Mouse (Mus musculus) ES-E14 (cell line): Measurements from ENCODE around the gene E130308A19Rik. TPM values are rescaled to one million over a fixed set of nuclear protein-coding genes. Genes with fewer than 3 reads are reported as not detected.

ENCODE experiments used
- DNase-seq: peaks from one replicate; pipeline ENCODE4 v3.0.0-alpha.2; 2013; ENCODE audit warnings: low read depth, low spot score
- H3K27ac ChIP-seq: 2 replicates; pipeline ENCODE4 v1.5.1; 2012; ENCODE audit warnings: low read depth, mild to moderate bottlenecking, low read length, moderate library complexity, mixed read lengths; ENCODE audit not compliant: poor library complexity, insufficient read depth, severe bottlenecking
- H3K36me3 ChIP-seq: 2 replicates; pipeline ENCODE4 v1.6.1; 2012; ENCODE audit warnings: mild to moderate bottlenecking, low read length, moderate library complexity, mixed read lengths; ENCODE audit not compliant: control insufficient read depth, poor library complexity, insufficient read depth, severe bottlenecking
- H3K4me1 ChIP-seq, 2 experiments: fragments of 150-350 bp in 1 of 2; sonication (generic) in 1 of 2; 2 replicates each; pipeline ENCODE4 v1.6.1; 2012; ENCODE audit warnings: low read length in 2 of 2, mild to moderate bottlenecking in 1 of 2, mixed read lengths in 1 of 2; ENCODE audit not compliant: control insufficient read depth in 2 of 2, insufficient read depth in 2 of 2, poor library complexity in 1 of 2
- H3K4me3 ChIP-seq, 2 experiments: fragments of 150-350 bp in 1 of 2; sonication (generic) in 1 of 2; 2 replicates each; pipeline ENCODE4 v1.5.1; 2012; ENCODE audit warnings: low read length in 2 of 2, low read depth in 1 of 2, mild to moderate bottlenecking in 1 of 2, mixed read lengths in 1 of 2; ENCODE audit not compliant: insufficient read depth in 1 of 2, poor library complexity in 1 of 2, severe bottlenecking in 1 of 2
- H3K9ac ChIP-seq: 2 replicates; pipeline ENCODE4 v1.6.1; 2012; ENCODE audit warnings: low read depth, mild to moderate bottlenecking, low read length, mixed read lengths; ENCODE audit not compliant: poor library complexity, insufficient read depth, severe bottlenecking
- H3K9me3 ChIP-seq: fragments of 150-350 bp; sonication (generic); 2 replicates; pipeline ENCODE4 v1.6.1; 2012; ENCODE audit warnings: low read depth, mild to moderate bottlenecking, low read length; ENCODE audit not compliant: control insufficient read depth, insufficient read depth
- CHD2 ChIP-seq: IDR thresholded peaks from 2 replicates; pipeline ENCODE4 v1.6.1; 2014; ENCODE audit warnings: mild to moderate bottlenecking, low read depth, low read length, inconsistent platforms
- HCFC1 ChIP-seq: IDR thresholded peaks from 2 replicates; pipeline ENCODE4 v1.6.1; 2012; ENCODE audit warnings: low read length, inconsistent platforms, borderline replicate concordance; ENCODE audit not compliant: insufficient read depth
- MAFK ChIP-seq: IDR thresholded peaks from 2 replicates; pipeline ENCODE4 v1.6.1; 2014; ENCODE audit warnings: mild to moderate bottlenecking, low read depth, low read length, inconsistent platforms; ENCODE audit not compliant: insufficient read depth
- ZC3H11A ChIP-seq: IDR thresholded peaks from 2 replicates; pipeline ENCODE4 v1.6.1; 2012; ENCODE audit warnings: low read depth, mild to moderate bottlenecking, inconsistent platforms, low read length, borderline replicate concordance
- ZNF384 ChIP-seq: IDR thresholded peaks from 2 replicates; pipeline ENCODE4 v1.6.1; 2012; ENCODE audit warnings: low read depth, low read length, inconsistent platforms
- in situ Hi-C, 2 experiments: fragments of 600-800 bp; cut with MboI; formaldehyde crosslinking; loops; one replicate each; pipeline ENCODE4 v1.15.1; 2025; ENCODE audit warnings: low sequenced_read_pairs in 2 of 2, inconsistent platforms in 1 of 2; ENCODE audit not compliant: unreplicated experiment in 2 of 2
- total RNA-seq: library from RNA; depleted of rRNA; stranded (reverse); fragments of 300-350 nt; gene quantifications from 2 replicates; pipeline ENCODE4 v1.2.3, GENCODE M21; 2012

The E130308A19Rik gene
- total RNA-seq, 1 experiment, result 14.9 TPM

DNA sequence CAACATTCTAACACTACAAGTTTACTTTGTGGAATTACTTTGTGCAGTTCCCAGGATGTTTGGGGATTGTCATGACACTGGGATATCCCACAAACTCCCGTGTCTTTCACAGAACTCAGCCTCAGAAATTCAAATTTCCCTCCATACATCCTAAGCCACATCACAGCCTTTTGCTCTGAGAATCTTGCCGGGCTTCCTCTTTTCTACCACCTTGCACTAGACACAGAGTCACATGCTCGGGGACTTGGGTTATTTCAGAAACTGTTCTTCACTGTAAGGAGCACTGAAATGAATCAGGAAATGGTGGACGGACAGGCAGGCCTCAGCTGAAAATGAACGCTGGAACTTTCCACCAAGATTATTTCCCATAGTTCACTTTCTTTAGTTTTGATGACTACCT, 177.3 kb downstream of the E130308A19Rik start:
- H3K4me3 ChIP-seq, result no peak overlapping the region
- no peak for TF ChIP-seq CHD2
- no peak for TF ChIP-seq ZNF384
- TF ChIP-seq ZC3H11A, result no peak
- TF ChIP-seq HCFC1, result no peak
- no peak for TF ChIP-seq MAFK
- no peak overlapping the region for H3K9ac ChIP-seq
- no peak for DNase-seq
- no peaks in the 10 kb centered on the region for H3K36me3 ChIP-seq
- no peaks in the 10 kb centered on the region for H3K9me3 ChIP-seq
- peaks cover 2 to 6% of the 10 kb centered on the region in 2 experiments; a peak in 3 of 4 replicates for H3K4me1 ChIP-seq
- no peak overlapping the region for H3K27ac ChIP-seq
- in situ Hi-C loops, result no loop called here

DNA sequence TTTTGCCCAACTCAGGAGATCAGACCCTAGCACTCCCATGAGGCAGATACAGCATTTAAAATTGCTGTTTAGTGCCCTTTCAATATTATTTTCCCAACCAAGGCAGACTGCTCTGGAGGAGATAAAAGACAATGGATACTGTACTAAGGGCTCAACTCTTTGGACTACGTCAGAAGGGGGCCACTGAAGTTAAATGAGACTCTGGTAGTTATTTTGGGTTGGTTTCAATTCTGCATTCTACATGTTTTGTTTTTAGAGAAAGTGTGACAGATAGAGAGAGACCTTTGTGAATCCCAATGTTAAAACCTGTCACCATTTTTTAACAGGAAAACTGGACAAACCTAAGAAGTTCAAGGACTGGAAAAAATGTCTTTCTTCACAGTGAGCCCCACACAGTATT, 178.7 kb downstream of the E130308A19Rik start:
- H3K9me3 ChIP-seq, result no peaks in the 10 kb centered on the region
- no peak overlapping the region for H3K27ac ChIP-seq

DNA sequence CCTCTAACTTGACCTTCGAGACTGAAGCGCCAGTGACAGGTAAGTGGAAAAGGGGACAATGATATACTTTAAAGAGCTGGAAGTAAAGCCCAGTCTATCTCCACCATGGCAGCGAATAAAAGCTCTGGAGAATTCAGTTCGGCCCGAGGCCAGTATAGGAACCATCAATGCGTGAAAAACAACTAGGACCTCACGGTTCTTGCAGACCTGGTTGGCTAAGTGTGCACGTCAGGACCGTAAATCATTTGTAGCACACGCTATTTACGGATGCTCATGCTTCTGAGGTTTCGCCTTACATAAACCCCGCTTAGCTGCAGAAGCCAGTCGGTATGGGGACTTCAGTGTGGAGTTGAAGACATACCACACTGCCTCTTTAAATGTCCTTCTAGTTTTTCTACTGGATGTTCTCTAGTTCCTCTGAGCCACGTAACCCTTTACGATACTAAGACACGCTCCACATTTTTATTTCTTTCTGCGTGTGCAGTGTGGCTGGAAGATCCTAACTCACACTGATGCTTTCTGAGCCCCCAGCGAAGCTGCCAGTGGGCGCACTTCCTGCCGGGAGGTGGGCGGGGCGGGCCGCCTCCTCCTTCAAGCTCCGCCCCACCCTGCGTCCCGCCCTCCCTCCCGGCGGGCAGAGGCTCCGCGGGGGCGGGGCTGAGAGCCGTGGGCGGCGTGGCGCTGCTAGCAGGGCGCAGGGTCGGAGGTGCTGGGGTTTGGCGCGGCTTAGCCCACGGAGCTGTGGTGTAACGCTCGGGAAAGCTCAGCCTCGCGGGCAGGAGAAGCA, 179.4 kb downstream of the E130308A19Rik start, which contains the start of gene Snx30:
Snx30 (plus strand) TSS at position 660 of the 787 bp plus-strand sequence.
- H3K27ac ChIP-seq, result peak within 1 kb of the TSS; percentile 6; the same call in 1 of the 2 replicates
- H3K9ac ChIP-seq, result peak within 1 kb of the TSS; percentile 90
- H3K4me3 ChIP-seq, result peak within 1 kb of the TSS; percentile 84 to 98
- H3K36me3 ChIP-seq, result no peaks in the 10 kb centered on the region
- in situ Hi-C loops, result no loop called here
- no peak for TF ChIP-seq CHD2
- no peak for TF ChIP-seq ZC3H11A
- no peak for TF ChIP-seq MAFK
- TF ChIP-seq HCFC1, result no peak
- no peak for TF ChIP-seq ZNF384
- H3K4me1 ChIP-seq, result peaks cover 6 to 7% of the 10 kb centered on the region in 2 experiments; a peak in 3 of 4 replicates
- DNase-seq, result peak; percentile 80
- no peaks in the 10 kb centered on the region for H3K9me3 ChIP-seq

More for the DNA sequence above, 178.7 kb downstream of the E130308A19Rik start:
- peaks cover 4 to 6% of the 10 kb centered on the region in 2 experiments; a peak in 3 of 4 replicates for H3K4me1 ChIP-seq
- H3K36me3 ChIP-seq, result no peaks in the 10 kb centered on the region
- DNase-seq, result no peak
- in situ Hi-C loops, result no loop called here
- TF ChIP-seq CHD2, result no peak
- no peak for TF ChIP-seq ZC3H11A
- no peak for TF ChIP-seq ZNF384
- no peak for TF ChIP-seq MAFK
- no peak for TF ChIP-seq HCFC1
- no peak overlapping the region for H3K9ac ChIP-seq
- no peak overlapping the region for H3K4me3 ChIP-seq

DNA sequence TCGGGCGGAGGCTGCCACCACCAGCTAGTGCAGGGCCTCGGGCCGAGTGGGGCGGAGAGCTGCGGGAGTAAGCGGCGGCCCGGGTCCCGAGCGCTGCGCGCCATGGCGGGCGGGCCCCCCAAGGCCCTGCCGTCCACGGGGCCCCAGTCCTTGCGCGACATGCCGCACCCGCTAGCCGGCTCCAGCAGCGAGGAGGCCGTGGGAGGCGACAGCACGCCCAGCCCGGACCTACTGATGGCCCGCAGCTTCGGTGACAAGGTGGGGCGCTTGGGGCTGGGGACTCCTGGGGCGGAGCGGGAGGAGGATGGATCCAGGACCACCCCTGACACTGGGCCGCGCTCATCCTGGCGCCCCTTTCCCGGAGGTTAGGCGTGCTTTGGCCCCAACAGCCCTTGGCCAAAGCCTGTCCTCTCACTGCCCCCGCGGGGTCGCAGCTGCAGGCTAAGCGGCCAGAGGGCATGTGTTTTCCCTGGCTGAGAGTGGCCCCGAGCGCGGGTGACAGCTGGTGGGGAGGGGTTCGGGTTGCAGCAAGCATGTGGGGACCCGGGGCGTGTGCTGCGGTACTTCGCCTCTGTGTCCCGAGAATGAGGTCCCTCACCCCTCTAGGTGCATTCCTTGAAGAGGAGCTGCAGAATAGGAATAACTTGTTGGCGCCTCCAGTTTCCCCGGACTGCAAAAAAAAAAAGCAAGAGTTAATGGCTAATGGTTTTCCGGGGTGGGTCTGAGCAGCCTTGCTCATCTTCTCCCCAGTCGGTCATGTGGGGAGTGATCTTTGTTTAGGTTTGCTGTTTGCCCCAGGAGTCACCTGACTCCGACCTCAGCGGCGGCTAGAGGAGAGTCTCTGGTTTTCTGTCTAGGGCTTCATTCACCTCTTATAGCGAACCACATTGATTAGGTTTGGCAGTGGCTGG, 180.2 kb downstream of the E130308A19Rik start:
- Histone ChIP-seq H3K4me3 (peak overlapping the region; percentile 84 to 98), H3K4me1 (peaks cover 6 to 7% of the 10 kb centered on the region in 2 experiments; a peak in 3 of 4 replicates), H3K9me3 (no peaks in the 10 kb centered on the region), H3K36me3 (no peaks in the 10 kb centered on the region), H3K27ac (peak overlapping the region; percentile 6; the same call in 1 of the 2 replicates), H3K9ac (peak overlapping the region; percentile 90)
- no peak for DNase-seq
- in situ Hi-C loops, result no loop called here
- TF ChIP-seq ZNF384 (no peak), HCFC1 (0 out of 2 replicates have a peak, but pooled peaks have one; percentile 15)
